Mouse (Mus musculus): Measurements from ENCODE around the gene Mid1.
"Not testable (repeated sequence)": the region's sequence is repeated elsewhere in the genome, so short reads cannot be mapped to it uniquely, and the experiment has no call there.

The Mid1 gene

GRCm38 (mm10) chrX:169883536-169884272 lies 198.7 kb downstream of the Mid1 start:
- DNase-seq (ENCODE audit: low spot score in 2 of 2) = no peak

GRCm38 (mm10) chrX:169890541-169890940 lies 205.5 kb downstream of the Mid1 start:
- DNase-seq (ENCODE audit: low spot score in 2 of 2) = no peak

GRCm38 (mm10) chrX:169892100-169892499 lies 207.1 kb downstream of the Mid1 start:
- DNase-seq (ENCODE audit: low spot score in 2 of 2) = no peak

- DNase-seq (ENCODE audit: low spot score in 2 of 2) = no peak
Observed at GRCm38 (mm10) chrX:169892631-169893030, 207.6 kb downstream of the Mid1 start.

GRCm38 (mm10) chrX:169899227-169899950 lies 214.4 kb downstream of the Mid1 start:
- no peak for DNase-seq (ENCODE audit: low spot score in 2 of 2)

- DNase-seq (ENCODE audit: low spot score in 2 of 2) = no peak
Observed at GRCm38 (mm10) chrX:169902860-169903259, 217.9 kb downstream of the Mid1 start.

GRCm38 (mm10) chrX:169903656-169904055 lies 218.7 kb downstream of the Mid1 start:
- DNase-seq (ENCODE audit: low spot score in 2 of 2) = no peak

GRCm38 (mm10) chrX:169906054-169906508 lies 221.1 kb downstream of the Mid1 start:
- no peak for DNase-seq (ENCODE audit: low spot score in 2 of 2)

GRCm38 (mm10) chrX:169909898-169910297 lies 224.9 kb downstream of the Mid1 start:
- no peak for DNase-seq (ENCODE audit: low spot score in 2 of 2)

GRCm38 (mm10) chrX:169915738-169916137 lies 230.7 kb downstream of the Mid1 start:
- no peak for DNase-seq (ENCODE audit: low spot score in 2 of 2)

- DNase-seq (ENCODE audit: low spot score in 2 of 2) = no peak
Observed at GRCm38 (mm10) chrX:169922541-169922940, 237.5 kb downstream of the Mid1 start.

GRCm38 (mm10) chrX:169923417-169923816 lies 238.4 kb downstream of the Mid1 start:
- no peak for DNase-seq (ENCODE audit: low spot score in 2 of 2)

- no peak for DNase-seq (ENCODE audit: low spot score in 2 of 2)
Observed at GRCm38 (mm10) chrX:169925600-169925999, 240.6 kb downstream of the Mid1 start.

GRCm38 (mm10) chrX:169927110-169927817 lies 242.3 kb downstream of the Mid1 start:
- no peak for DNase-seq (ENCODE audit: low spot score in 2 of 2)

- no peak for DNase-seq (ENCODE audit: low spot score in 2 of 2)
Observed at GRCm38 (mm10) chrX:169930868-169931267, 245.9 kb downstream of the Mid1 start.

GRCm38 (mm10) chrX:169933228-169933627 lies 248.2 kb downstream of the Mid1 start:
- no peak for DNase-seq (ENCODE audit: low spot score in 2 of 2)

- DNase-seq (ENCODE audit: low spot score in 2 of 2) = no peak
Observed at GRCm38 (mm10) chrX:169937119-169937719, 252.2 kb downstream of the Mid1 start.

GRCm38 (mm10) chrX:169940531-169940930 lies 255.5 kb downstream of the Mid1 start:
- no peak for DNase-seq (ENCODE audit: low spot score in 2 of 2)

- no peak for DNase-seq (ENCODE audit: low spot score in 2 of 2)
Observed at GRCm38 (mm10) chrX:169950596-169950995, 265.6 kb downstream of the Mid1 start.

- DNase-seq (ENCODE audit: low spot score in 2 of 2) = no peak
Observed at GRCm38 (mm10) chrX:169969337-169969736, 284.3 kb downstream of the Mid1 start.

GRCm38 (mm10) chrX:169969765-169970164 lies 284.8 kb downstream of the Mid1 start:
- DNase-seq (ENCODE audit: low spot score in 2 of 2) = not testable (repeated sequence)

GRCm38 (mm10) chrX:169970546-169970945 lies 285.5 kb downstream of the Mid1 start:
- DNase-seq (ENCODE audit: low spot score in 2 of 2) = not testable (repeated sequence)
